Mouse (Mus musculus) hindbrain, embryonic 16.5 days (tissue): ENCODE data around the gene C1qbp. TPM values are rescaled to one million over a fixed set of nuclear protein-coding genes. Genes with fewer than 3 reads are reported as not detected.

Experiments
- ATAC-seq: fragments of 200-750 bp; cut with Nextera tagmentation; 2 replicates; pipeline ENCODE4 v1.8.0; 2017; ENCODE audit warnings: moderate TSS enrichment, moderate library complexity
- H3K27ac ChIP-seq: fragments of 300-500 bp; sonication (generic); 2 replicates; pipeline ENCODE4 v1.5.1; 2014; ENCODE audit warnings: low read depth, mild to moderate bottlenecking, control low read depth, low read length, moderate library complexity
- H3K27me3 ChIP-seq: fragments of 300-500 bp; sonication (generic); replicated peaks from 2 replicates; pipeline ENCODE4 v1.6.1; 2014; ENCODE audit warnings: low read length; ENCODE audit not compliant: control insufficient read depth, insufficient read depth
- H3K36me3 ChIP-seq: fragments of 300-500 bp; sonication (generic); 2 replicates; pipeline ENCODE4 v1.6.1; 2014; ENCODE audit warnings: mild to moderate bottlenecking, low read length, moderate library complexity, mixed read lengths; ENCODE audit not compliant: control insufficient read depth, insufficient read depth
- H3K4me1 ChIP-seq: fragments of 300-500 bp; sonication (generic); 2 replicates; pipeline ENCODE4 v1.6.1; 2014; ENCODE audit warnings: low read depth, low read length; ENCODE audit not compliant: control insufficient read depth, insufficient read depth
- H3K4me2 ChIP-seq: fragments of 300-500 bp; sonication (generic); 2 replicates; pipeline ENCODE4 v1.6.1; 2014; ENCODE audit warnings: mild to moderate bottlenecking, low read length, control low read depth, moderate library complexity
- H3K4me3 ChIP-seq: fragments of 300-500 bp; sonication (generic); 2 replicates; pipeline ENCODE4 v1.5.1; 2014; ENCODE audit warnings: mild to moderate bottlenecking, low read length, control low read depth, moderate library complexity
- H3K9ac ChIP-seq: fragments of 300-500 bp; sonication (generic); 2 replicates; pipeline ENCODE4 v1.6.1; 2014; ENCODE audit warnings: low read depth, mild to moderate bottlenecking, control low read depth, low read length, moderate library complexity
- H3K9me3 ChIP-seq: fragments of 300-500 bp; sonication (generic); 2 replicates; pipeline ENCODE4 v1.6.1; 2014; ENCODE audit warnings: mild to moderate bottlenecking, low read length, moderate library complexity; ENCODE audit not compliant: control insufficient read depth
- WGBS: fragments of 180-500 bp; shearing (Covaris S2); extraction: QIAGEN DNeasy Blood & Tissue Kit; methylation state at CpG from one replicate; pipeline ENCODE4 v1.1.7; 2014; 5-methylcytosine and 5-hydroxymethylcytosine counted together
- polyA plus RNA-seq: library from polyadenylated mRNA; unstranded; fragments of >200 nt; fragmentation: Nextera tagmentation; extraction: Ambion mirVana; gene quantifications from 2 replicates; pipeline ENCODE4 v1.2.1, GENCODE M21; 2015

C1qbp gene
- polyA plus RNA-seq, 1 experiment from 2014 or later, result 184 TPM

DNA sequence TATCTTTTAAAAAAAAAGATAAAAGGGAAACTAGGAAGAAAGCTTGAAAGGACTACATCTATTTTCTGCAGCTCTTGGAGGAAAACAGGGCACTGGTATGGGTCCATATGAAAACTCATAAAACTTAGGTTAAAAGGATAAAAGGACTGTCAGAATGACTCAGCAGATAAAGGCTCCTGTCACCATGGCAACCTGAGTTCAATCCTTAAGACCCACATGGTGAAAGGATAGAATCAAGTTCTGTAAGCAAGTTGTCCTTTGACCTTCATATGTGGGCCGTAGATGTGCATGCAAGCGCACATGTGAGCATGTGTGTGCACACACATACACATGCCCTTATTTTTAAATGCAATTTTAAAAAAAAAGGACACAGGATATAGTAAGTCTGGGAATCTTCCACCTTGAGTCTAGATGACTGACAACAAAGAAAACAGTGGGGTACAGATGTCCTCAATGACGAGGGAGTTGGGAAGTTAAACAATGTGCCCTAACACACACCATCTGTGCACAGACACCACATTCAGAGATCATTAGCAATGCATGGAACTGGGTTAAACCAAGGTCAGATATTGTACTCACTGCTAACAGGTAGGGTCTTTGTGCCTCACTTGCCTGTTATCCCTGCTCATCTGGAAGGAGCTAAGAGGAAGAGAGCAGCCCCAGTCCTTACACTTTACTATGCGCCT is 18.5 kb downstream of the C1qbp start:
- no peaks in the 10 kb centered on the region for H3K27me3 ChIP-seq
- H3K9ac ChIP-seq, result no peak overlapping the region
- peaks cover 11% of the 10 kb centered on the region for H3K4me1 ChIP-seq
- no peak for ATAC-seq
- H3K4me2 ChIP-seq, result no peak overlapping the region
- no peak overlapping the region for H3K4me3 ChIP-seq
- no peaks in the 10 kb centered on the region for H3K9me3 ChIP-seq
- H3K36me3 ChIP-seq, result peaks cover 34% of the 10 kb centered on the region
- H3K27ac ChIP-seq, result no peak overlapping the region
- 75% methylated on average over 4 of the region's 4 CpGs for WGBS

GRCm38 (mm10) chr11:70960786-70961554 is 21.9 kb downstream of the C1qbp start:
- Histone ChIP-seq H3K4me2 (no peak overlapping the region), H3K4me3 (no peak overlapping the region), H3K27ac (no peak overlapping the region), H3K4me1 (no peaks in the 10 kb centered on the region), H3K36me3 (peaks cover 43% of the 10 kb centered on the region), H3K9me3 (no peaks in the 10 kb centered on the region), H3K9ac (no peak overlapping the region), H3K27me3 (no peaks in the 10 kb centered on the region)
- ATAC-seq, result no peak
- WGBS, result 92% methylated on average over 5 of the region's 5 CpGs

- Histone ChIP-seq H3K36me3 (peaks cover 51% of the 10 kb centered on the region), H3K4me3 (no peak overlapping the region), H3K4me2 (no peak overlapping the region), H3K9ac (no peak overlapping the region), H3K9me3 (no peaks in the 10 kb centered on the region), H3K27me3 (no peaks in the 10 kb centered on the region), H3K27ac (no peak overlapping the region), H3K4me1 (no peaks in the 10 kb centered on the region)
- ATAC-seq, result no peak
- WGBS, result 92% methylated on average over 4 of the region's 4 CpGs
Measured at GRCm38 (mm10) chr11:70954711-70955110, 28.1 kb downstream of the C1qbp start.

DNA sequence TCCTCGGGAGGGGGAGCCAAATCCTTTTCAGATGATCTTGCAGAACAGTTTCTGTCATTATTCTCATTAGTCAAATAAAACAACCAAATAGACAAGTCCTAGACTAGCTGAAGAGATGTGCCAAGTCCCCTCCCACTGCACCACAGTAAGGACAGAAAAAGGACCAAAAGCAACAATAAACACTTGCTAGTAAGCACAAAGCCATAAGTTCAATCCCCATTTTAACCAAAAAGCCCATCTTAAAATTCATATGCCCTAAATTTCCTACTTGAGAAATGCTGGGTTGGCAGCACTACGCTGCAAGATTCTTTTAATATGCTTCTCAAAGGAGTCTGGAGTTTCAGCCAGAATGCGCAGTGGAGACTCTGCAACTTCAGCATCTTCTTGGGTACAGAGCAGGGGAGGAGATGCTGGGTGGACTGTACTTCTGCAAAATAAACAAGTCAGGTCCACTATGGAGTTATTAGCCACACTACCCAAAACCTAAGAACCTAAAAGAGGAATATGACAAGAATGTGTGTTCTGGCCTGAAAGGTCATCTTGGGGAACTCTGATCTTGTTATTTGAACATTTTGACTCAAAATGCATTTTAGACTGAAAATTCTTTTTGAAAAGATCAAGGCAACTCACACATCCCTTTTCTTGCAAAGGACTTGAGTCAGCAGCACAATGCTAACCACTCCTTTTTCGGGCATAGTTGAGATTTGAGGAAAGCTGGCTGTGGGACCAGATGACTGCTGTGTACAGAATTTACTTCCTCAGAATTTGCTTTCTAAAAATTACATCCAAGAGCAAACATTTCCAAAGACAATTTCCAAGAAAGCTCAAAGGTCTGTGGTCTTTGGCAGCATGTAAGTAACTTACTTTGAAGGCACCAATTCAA is 37.6 kb downstream of the C1qbp start:
- WGBS, result 90% methylated on average over 4 of the region's 4 CpGs
- H3K27me3 ChIP-seq, result no peaks in the 10 kb centered on the region
- no peak overlapping the region for H3K4me2 ChIP-seq
- no peak overlapping the region for H3K27ac ChIP-seq
- H3K9ac ChIP-seq, result no peak overlapping the region
- H3K4me3 ChIP-seq, result no peak overlapping the region
- H3K36me3 ChIP-seq, result peaks cover 53% of the 10 kb centered on the region
- no peak for ATAC-seq
- no peaks in the 10 kb centered on the region for H3K9me3 ChIP-seq
- H3K4me1 ChIP-seq, result no peaks in the 10 kb centered on the region

DNA sequence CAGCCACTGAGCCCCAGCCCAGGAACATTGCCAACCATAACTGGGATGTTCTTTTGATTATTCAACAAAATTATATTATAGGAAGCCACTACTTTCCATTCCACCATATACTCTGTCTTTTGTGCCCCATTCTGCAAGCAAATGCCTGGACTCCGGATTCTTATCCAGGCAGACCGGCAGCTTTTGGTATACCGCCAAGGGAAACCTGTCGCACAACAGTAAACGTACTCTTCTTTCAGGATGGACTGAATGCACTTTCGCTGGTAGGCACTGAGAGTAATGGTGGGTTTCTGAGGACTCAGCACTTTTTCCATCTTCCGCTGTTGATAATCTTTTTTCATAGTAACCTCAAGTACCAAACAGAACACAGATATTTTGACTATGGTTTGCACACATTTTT is 39.2 kb downstream of the C1qbp start:
- no peak for ATAC-seq
- H3K9ac ChIP-seq, result no peak overlapping the region
- 93% methylated on average over 7 of the region's 7 CpGs for WGBS
- H3K9me3 ChIP-seq, result no peaks in the 10 kb centered on the region
- no peak overlapping the region for H3K4me3 ChIP-seq
- H3K36me3 ChIP-seq, result peaks cover 48% of the 10 kb centered on the region
- H3K27ac ChIP-seq, result no peak overlapping the region
- H3K4me1 ChIP-seq, result no peaks in the 10 kb centered on the region
- no peak overlapping the region for H3K4me2 ChIP-seq
- H3K27me3 ChIP-seq, result no peaks in the 10 kb centered on the region

GRCm38 (mm10) chr11:70942596-70942995 is 40.2 kb downstream of the C1qbp start:
- no peaks in the 10 kb centered on the region for H3K9me3 ChIP-seq
- peaks cover 44% of the 10 kb centered on the region for H3K36me3 ChIP-seq
- ATAC-seq, result no peak
- no peaks in the 10 kb centered on the region for H3K4me1 ChIP-seq
- H3K27ac ChIP-seq, result no peak overlapping the region
- no peaks in the 10 kb centered on the region for H3K27me3 ChIP-seq
- WGBS, result 83% methylated on average over 1 of the region's 1 CpGs
- no peak overlapping the region for H3K4me3 ChIP-seq
- no peak overlapping the region for H3K9ac ChIP-seq
- H3K4me2 ChIP-seq, result no peak overlapping the region

DNA sequence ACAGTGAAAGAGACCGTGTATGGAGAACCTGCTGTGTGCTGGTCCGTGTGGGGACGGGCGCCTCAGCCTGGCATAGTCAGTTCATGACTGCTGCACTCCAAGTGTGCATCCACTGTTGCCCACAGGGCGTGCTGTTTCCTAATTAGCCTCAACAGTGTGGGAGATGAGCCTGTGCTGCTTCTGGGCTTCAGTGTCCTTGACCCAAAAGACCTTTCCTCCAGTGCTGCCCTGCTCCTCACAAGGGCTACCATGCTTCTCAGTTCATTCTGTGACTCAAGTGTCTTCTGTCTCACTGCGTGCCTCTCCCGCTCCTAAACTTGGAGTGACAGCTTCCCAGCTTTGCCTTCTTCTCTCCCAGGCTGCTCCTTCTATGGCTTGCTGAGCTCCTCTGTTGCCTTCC is 47.5 kb downstream of the C1qbp start:
- no peak overlapping the region for H3K27ac ChIP-seq
- no peaks in the 10 kb centered on the region for H3K9me3 ChIP-seq
- H3K4me1 ChIP-seq, result no peaks in the 10 kb centered on the region
- no peaks in the 10 kb centered on the region for H3K27me3 ChIP-seq
- 90% methylated on average over 7 of the region's 7 CpGs for WGBS
- H3K4me3 ChIP-seq, result no peak overlapping the region
- H3K9ac ChIP-seq, result no peak overlapping the region
- no peak for ATAC-seq
- H3K4me2 ChIP-seq, result no peak overlapping the region
- H3K36me3 ChIP-seq, result peaks cover 15% of the 10 kb centered on the region

- H3K36me3 ChIP-seq, result peaks cover 15% of the 10 kb centered on the region
- H3K4me3 ChIP-seq, result no peak overlapping the region
- no peak for ATAC-seq
- whole genome bisulfite sequencing, result 74% methylated on average over 5 of the region's 5 CpGs
- no peak overlapping the region for H3K27ac ChIP-seq
- H3K9ac ChIP-seq, result no peak overlapping the region
- H3K9me3 ChIP-seq, result no peaks in the 10 kb centered on the region
- H3K4me1 ChIP-seq, result no peaks in the 10 kb centered on the region
- no peaks in the 10 kb centered on the region for H3K27me3 ChIP-seq
- no peak overlapping the region for H3K4me2 ChIP-seq
Measured at GRCm38 (mm10) chr11:70931461-70931860, 51.4 kb downstream of the C1qbp start.
